Mouse (Mus musculus): ENCODE data around the gene Cspg4. TPM values are rescaled to one million over a fixed set of nuclear protein-coding genes. Genes with fewer than 3 reads are reported as not detected.

Gene Cspg4
- polyA plus RNA-seq, 1 experiment from 2014 or later = 4.1 TPM

GRCm38 (mm10) chr9:56840721-56841120, 24.1 kb upstream of the Cspg4 start:
- Histone ChIP-seq H3K4me2 (ENCODE audit: low read length) (no peak overlapping the region), H3K9me3 (ENCODE audit: control insufficient read depth, low read length) (no peaks in the 10 kb centered on the region), H3K4me1 (ENCODE audit: control insufficient read depth, insufficient read depth, low read length) (no peaks in the 10 kb centered on the region), H3K9ac (replicated peaks; ENCODE audit: low read length) (no peak overlapping the region), H3K36me3 (ENCODE audit: control insufficient read depth, insufficient read depth, low read length) (no peaks in the 10 kb centered on the region), H3K27ac (replicated peaks; ENCODE audit: low read depth, low read length) (no peak overlapping the region), H3K4me3 (replicated peaks; ENCODE audit: low read depth, low read length) (no peak overlapping the region), H3K27me3 (ENCODE audit: control insufficient read depth, insufficient read depth, low read length) (no peaks in the 10 kb centered on the region; the same call in 1 of the 2 replicates)
- no peak for ATAC-seq (ENCODE audit: low FRiP score, low TSS enrichment)
- WGBS = 51% methylated on average over 5 of the region's 5 CpGs
- no peak for DNase-seq

GRCm38 (mm10) chr9:56841864-56842263, 23.0 kb upstream of the Cspg4 start:
- H3K4me3 ChIP-seq (replicated peaks; ENCODE audit: low read depth, low read length) = no peak overlapping the region
- H3K36me3 ChIP-seq (ENCODE audit: control insufficient read depth, insufficient read depth, low read length) = no peaks in the 10 kb centered on the region
- no peak for ATAC-seq (ENCODE audit: low FRiP score, low TSS enrichment)
- H3K9me3 ChIP-seq (ENCODE audit: control insufficient read depth, low read length) = no peaks in the 10 kb centered on the region
- H3K9ac ChIP-seq (replicated peaks; ENCODE audit: low read length) = no peak overlapping the region; the same call in 1 of the 2 replicates
- DNase-seq = no peak
- H3K4me1 ChIP-seq (ENCODE audit: control insufficient read depth, insufficient read depth, low read length) = no peaks in the 10 kb centered on the region
- H3K27me3 ChIP-seq (ENCODE audit: control insufficient read depth, insufficient read depth, low read length) = no peaks in the 10 kb centered on the region; the same call in 1 of the 2 replicates
- no peak overlapping the region for H3K27ac ChIP-seq (replicated peaks; ENCODE audit: low read depth, low read length)
- H3K4me2 ChIP-seq (ENCODE audit: low read length) = no peak overlapping the region

GRCm38 (mm10) chr9:56842303-56842719, 22.5 kb upstream of the Cspg4 start:
- Histone ChIP-seq H3K4me3 (replicated peaks; ENCODE audit: low read depth, low read length) (no peak overlapping the region), H3K9ac (replicated peaks; ENCODE audit: low read length) (no peak overlapping the region; the same call in 1 of the 2 replicates), H3K27ac (replicated peaks; ENCODE audit: low read depth, low read length) (no peak overlapping the region), H3K36me3 (ENCODE audit: control insufficient read depth, insufficient read depth, low read length) (no peaks in the 10 kb centered on the region), H3K9me3 (ENCODE audit: control insufficient read depth, low read length) (no peaks in the 10 kb centered on the region), H3K27me3 (ENCODE audit: control insufficient read depth, insufficient read depth, low read length) (no peaks in the 10 kb centered on the region; the same call in 1 of the 2 replicates), H3K4me2 (ENCODE audit: low read length) (no peak overlapping the region), H3K4me1 (ENCODE audit: control insufficient read depth, insufficient read depth, low read length) (no peaks in the 10 kb centered on the region)
- no peak for DNase-seq
- 69% methylated on average over 3 of the region's 3 CpGs for WGBS
- no peak for ATAC-seq (ENCODE audit: low FRiP score, low TSS enrichment)

- Histone ChIP-seq H3K4me1 (ENCODE audit: control insufficient read depth, insufficient read depth, low read length) (no peaks in the 10 kb centered on the region), H3K27ac (replicated peaks; ENCODE audit: low read depth, low read length) (no peak overlapping the region), H3K4me3 (replicated peaks; ENCODE audit: low read depth, low read length) (no peak overlapping the region), H3K27me3 (ENCODE audit: control insufficient read depth, insufficient read depth, low read length) (no peaks in the 10 kb centered on the region), H3K9me3 (ENCODE audit: control insufficient read depth, low read length) (no peaks in the 10 kb centered on the region), H3K36me3 (ENCODE audit: control insufficient read depth, insufficient read depth, low read length) (no peaks in the 10 kb centered on the region), H3K4me2 (ENCODE audit: low read length) (no peak overlapping the region), H3K9ac (replicated peaks; ENCODE audit: low read length) (no peak overlapping the region)
- ATAC-seq (ENCODE audit: low FRiP score, low TSS enrichment) (no peak), DNase-seq (peak; percentile 83)
- WGBS = 43% methylated on average over 7 of the region's 7 CpGs
Measured at GRCm38 (mm10) chr9:56843679-56844188, 21.1 kb upstream of the Cspg4 start.

GRCm38 (mm10) chr9:56844644-56845043, 20.2 kb upstream of the Cspg4 start:
- WGBS = 67% methylated on average over 8 of the region's 8 CpGs
- H3K4me2 ChIP-seq (ENCODE audit: low read length) = no peak overlapping the region
- H3K36me3 ChIP-seq (ENCODE audit: control insufficient read depth, insufficient read depth, low read length) = no peaks in the 10 kb centered on the region
- H3K27me3 ChIP-seq (ENCODE audit: control insufficient read depth, insufficient read depth, low read length) = no peaks in the 10 kb centered on the region
- no peak overlapping the region for H3K9ac ChIP-seq (replicated peaks; ENCODE audit: low read length)
- no peaks in the 10 kb centered on the region for H3K9me3 ChIP-seq (ENCODE audit: control insufficient read depth, low read length)
- ATAC-seq (ENCODE audit: low FRiP score, low TSS enrichment) (no peak), DNase-seq (peak; percentile 51)
- H3K4me1 ChIP-seq (ENCODE audit: control insufficient read depth, insufficient read depth, low read length) = no peaks in the 10 kb centered on the region
- H3K27ac ChIP-seq (replicated peaks; ENCODE audit: low read depth, low read length) = no peak overlapping the region
- no peak overlapping the region for H3K4me3 ChIP-seq (replicated peaks; ENCODE audit: low read depth, low read length)

GRCm38 (mm10) chr9:56847523-56847922, 17.3 kb upstream of the Cspg4 start:
- H3K4me2 ChIP-seq (ENCODE audit: low read length) = no peak overlapping the region
- WGBS = 16% methylated on average over 3 of the region's 3 CpGs
- no peaks in the 10 kb centered on the region for H3K27me3 ChIP-seq (ENCODE audit: control insufficient read depth, insufficient read depth, low read length)
- H3K9ac ChIP-seq (replicated peaks; ENCODE audit: low read length) = no peak overlapping the region
- H3K9me3 ChIP-seq (ENCODE audit: control insufficient read depth, low read length) = no peaks in the 10 kb centered on the region
- ATAC-seq (ENCODE audit: low FRiP score, low TSS enrichment) (peak; percentile 53; the same call in 1 of the 2 replicates), DNase-seq (peak; percentile 91)
- H3K4me1 ChIP-seq (ENCODE audit: control insufficient read depth, insufficient read depth, low read length) = no peaks in the 10 kb centered on the region
- H3K36me3 ChIP-seq (ENCODE audit: control insufficient read depth, insufficient read depth, low read length) = no peaks in the 10 kb centered on the region
- H3K4me3 ChIP-seq (replicated peaks; ENCODE audit: low read depth, low read length) = no peak overlapping the region
- H3K27ac ChIP-seq (replicated peaks; ENCODE audit: low read depth, low read length) = no peak overlapping the region

GRCm38 (mm10) chr9:56850128-56850904, 14.5 kb upstream of the Cspg4 start:
- 81% methylated on average over 14 of the region's 14 CpGs for WGBS
- no peak for DNase-seq
- H3K36me3 ChIP-seq (ENCODE audit: control insufficient read depth, insufficient read depth, low read length) = no peaks in the 10 kb centered on the region

GRCm38 (mm10) chr9:56850905-56851252, 14.0 kb upstream of the Cspg4 start:
- WGBS = 86% methylated on average over 4 of the region's 4 CpGs

More at GRCm38 (mm10) chr9:56850128-56850904, 14.5 kb upstream of the Cspg4 start:
- H3K4me3 ChIP-seq (replicated peaks; ENCODE audit: low read depth, low read length) = no peak overlapping the region
- H3K4me1 ChIP-seq (ENCODE audit: control insufficient read depth, insufficient read depth, low read length) = no peaks in the 10 kb centered on the region
- H3K4me2 ChIP-seq (ENCODE audit: low read length) = no peak overlapping the region
- no peaks in the 10 kb centered on the region for H3K27me3 ChIP-seq (ENCODE audit: control insufficient read depth, insufficient read depth, low read length)
- H3K9me3 ChIP-seq (ENCODE audit: control insufficient read depth, low read length) = no peaks in the 10 kb centered on the region
- H3K9ac ChIP-seq (replicated peaks; ENCODE audit: low read length) = no peak overlapping the region
- no peak overlapping the region for H3K27ac ChIP-seq (replicated peaks; ENCODE audit: low read depth, low read length)
- no peak for ATAC-seq (ENCODE audit: low FRiP score, low TSS enrichment)

GRCm38 (mm10) chr9:56851778-56852177, 13.1 kb upstream of the Cspg4 start:
- no peak overlapping the region for H3K9ac ChIP-seq (replicated peaks; ENCODE audit: low read length)
- 37% methylated on average over 11 of the region's 11 CpGs for WGBS
- no peak overlapping the region for H3K4me3 ChIP-seq (replicated peaks; ENCODE audit: low read depth, low read length)
- no peaks in the 10 kb centered on the region for H3K4me1 ChIP-seq (ENCODE audit: control insufficient read depth, insufficient read depth, low read length)
- H3K4me2 ChIP-seq (ENCODE audit: low read length) = no peak overlapping the region
- H3K36me3 ChIP-seq (ENCODE audit: control insufficient read depth, insufficient read depth, low read length) = no peaks in the 10 kb centered on the region
- DNase-seq = no peak
- H3K27me3 ChIP-seq (ENCODE audit: control insufficient read depth, insufficient read depth, low read length) = no peaks in the 10 kb centered on the region
- ATAC-seq (ENCODE audit: low FRiP score, low TSS enrichment) = no peak
- H3K9me3 ChIP-seq (ENCODE audit: control insufficient read depth, low read length) = no peaks in the 10 kb centered on the region
- no peak overlapping the region for H3K27ac ChIP-seq (replicated peaks; ENCODE audit: low read depth, low read length)

More at GRCm38 (mm10) chr9:56850905-56851252, 14.0 kb upstream of the Cspg4 start:
- no peak overlapping the region for H3K4me2 ChIP-seq (ENCODE audit: low read length)
- H3K4me1 ChIP-seq (ENCODE audit: control insufficient read depth, insufficient read depth, low read length) = no peaks in the 10 kb centered on the region
- H3K27me3 ChIP-seq (ENCODE audit: control insufficient read depth, insufficient read depth, low read length) = no peaks in the 10 kb centered on the region
- H3K36me3 ChIP-seq (ENCODE audit: control insufficient read depth, insufficient read depth, low read length) = no peaks in the 10 kb centered on the region
- DNase-seq = no peak
- no peak overlapping the region for H3K9ac ChIP-seq (replicated peaks; ENCODE audit: low read length)
- H3K4me3 ChIP-seq (replicated peaks; ENCODE audit: low read depth, low read length) = no peak overlapping the region
- H3K9me3 ChIP-seq (ENCODE audit: control insufficient read depth, low read length) = no peaks in the 10 kb centered on the region
- ATAC-seq (ENCODE audit: low FRiP score, low TSS enrichment) = no peak
- H3K27ac ChIP-seq (replicated peaks; ENCODE audit: low read depth, low read length) = no peak overlapping the region
